Mouse (Mus musculus) MEL (cell line): ENCODE results near the gene Unc119b. TPM values are rescaled to one million over a fixed set of nuclear protein-coding genes. Genes with fewer than 3 reads are reported as not detected.

Source experiments
- DNase-seq: peaks from one replicate; pipeline ENCODE4 v3.0.0; 2011; ENCODE audit warnings: low read depth, low spot score
- H3K27ac ChIP-seq: 2 replicates; pipeline ENCODE4 v1.5.1; 2012; ENCODE audit warnings: low read depth, mild to moderate bottlenecking, control low read depth, low read length, moderate library complexity; ENCODE audit not compliant: control insufficient read depth
- H3K27me3 ChIP-seq, 2 experiments: fragments of 150-350 bp in 1 of 2; sonication (generic) in 1 of 2; 2 replicates each; pipeline ENCODE4 v1.6.1; 2012; ENCODE audit warnings: low read length in 2 of 2, mild to moderate bottlenecking in 2 of 2, improper control_type of control experiment in 1 of 2, moderate library complexity in 1 of 2; ENCODE audit not compliant: insufficient read depth in 2 of 2, control insufficient read depth in 1 of 2
- H3K36me3 ChIP-seq, 2 experiments: 2 replicates each; pipeline ENCODE4 v1.6.1; 2012 to 2014; ENCODE audit warnings: low read length in 2 of 2, improper control_type of control experiment in 1 of 2, inconsistent platforms in 1 of 2, mild to moderate bottlenecking in 1 of 2; ENCODE audit not compliant: insufficient read depth in 2 of 2, control insufficient read depth in 1 of 2
- H3K4me1 ChIP-seq, 2 experiments: fragments of 150-350 bp in 1 of 2; sonication (generic) in 1 of 2; 2 replicates each; pipeline ENCODE4 v1.6.1; 2012; ENCODE audit warnings: low read length in 2 of 2, improper control_type of control experiment in 1 of 2, mild to moderate bottlenecking in 1 of 2; ENCODE audit not compliant: insufficient read depth in 2 of 2, control insufficient read depth in 1 of 2
- H3K4me3 ChIP-seq, 2 experiments: fragments of 150-350 bp in 1 of 2; sonication (generic) in 1 of 2; 2 replicates each; pipeline ENCODE4 v1.5.1; 2012; ENCODE audit warnings: low read depth in 2 of 2, low read length in 2 of 2, mild to moderate bottlenecking in 2 of 2, moderate library complexity in 2 of 2, control low read depth in 1 of 2, improper control_type of control experiment in 1 of 2; ENCODE audit not compliant: control insufficient read depth in 1 of 2, insufficient read depth in 1 of 2
- H3K79me2 ChIP-seq: 2 replicates; pipeline ENCODE4 v1.6.1; 2012; ENCODE audit warnings: mild to moderate bottlenecking, low read length, moderate library complexity; ENCODE audit not compliant: control insufficient read depth, poor library complexity, insufficient read depth
- H3K9ac ChIP-seq: 2 replicates; pipeline ENCODE4 v1.6.1; 2012; ENCODE audit warnings: low read depth, mild to moderate bottlenecking, control low read depth, low read length, moderate library complexity; ENCODE audit not compliant: control insufficient read depth, poor library complexity, severe bottlenecking
- H3K9me3 ChIP-seq: fragments of 150-350 bp; sonication (generic); replicated peaks from 2 replicates; pipeline ENCODE4 v1.6.1; 2012; ENCODE audit warnings: mild to moderate bottlenecking, low read length, improper control_type of control experiment, moderate library complexity; ENCODE audit not compliant: insufficient read depth
- BHLHE40 ChIP-seq: IDR thresholded peaks from 2 replicates; pipeline ENCODE4 v1.6.1; 2012; ENCODE audit warnings: low read depth, mild to moderate bottlenecking, inconsistent platforms, low read length, improper control_type of control experiment, borderline replicate concordance
- CHD2 ChIP-seq: IDR thresholded peaks from 2 replicates; pipeline ENCODE4 v1.6.1; 2011; ENCODE audit warnings: low read length, improper control_type of control experiment
- ELF1 ChIP-seq: IDR thresholded peaks from 2 replicates; pipeline ENCODE4 v1.6.1; 2014; ENCODE audit warnings: low read depth, mild to moderate bottlenecking, inconsistent platforms, low read length, improper control_type of control experiment, moderate library complexity
- EP300 ChIP-seq, 2 experiments: IDR thresholded peaks; 2 replicates each; pipeline ENCODE4 v1.6.1; 2011; ENCODE audit warnings: improper control_type of control experiment in 2 of 2, low read length in 2 of 2, low read depth in 1 of 2, mild to moderate bottlenecking in 1 of 2
- ETS1 ChIP-seq: IDR thresholded peaks from 2 replicates; pipeline ENCODE4 v1.6.1; 2012; ENCODE audit warnings: low read depth, mild to moderate bottlenecking, inconsistent platforms, low read length, improper control_type of control experiment, moderate library complexity
- JUND ChIP-seq: IDR thresholded peaks from 2 replicates; pipeline ENCODE4 v1.6.1; 2011; ENCODE audit warnings: low read depth, mild to moderate bottlenecking, improper control_type of control experiment, low read length
- KAT2A ChIP-seq: conservative IDR thresholded peaks from 2 replicates; pipeline ENCODE4 v1.6.1; 2012; ENCODE audit warnings: low read depth, low read length, improper control_type of control experiment, inconsistent platforms
- MEF2A ChIP-seq: IDR thresholded peaks from 2 replicates; pipeline ENCODE4 v1.6.1; 2014; ENCODE audit warnings: low read depth, mild to moderate bottlenecking, inconsistent platforms, low read length, improper control_type of control experiment; ENCODE audit not compliant: poor library complexity, insufficient replicate concordance, severe bottlenecking; ENCODE audit errors: extremely low read depth
- NELFE ChIP-seq: IDR thresholded peaks from 2 replicates; pipeline ENCODE4 v1.6.1; 2011; ENCODE audit warnings: low read depth, low read length, improper control_type of control experiment
- POLR2A ChIP-seq, 2 experiments: IDR thresholded peaks; 2 replicates each; pipeline ENCODE4 v1.6.1; 2011 to 2012; ENCODE audit warnings: low read length in 2 of 2, mild to moderate bottlenecking in 2 of 2, control low read depth in 1 of 2, improper control_type of control experiment in 1 of 2, low read depth in 1 of 2, moderate library complexity in 1 of 2; ENCODE audit not compliant: control insufficient read depth in 1 of 2, insufficient read depth in 1 of 2, poor library complexity in 1 of 2
- POLR2AphosphoS2 ChIP-seq: IDR thresholded peaks from 2 replicates; pipeline ENCODE4 v1.6.1; 2011; ENCODE audit warnings: low read length, improper control_type of control experiment
- POLR2AphosphoS5 ChIP-seq: IDR thresholded peaks from 2 replicates; pipeline ENCODE4 v1.6.1; 2012; ENCODE audit warnings: low read depth, borderline replicate concordance, mild to moderate bottlenecking, inconsistent platforms, low read length, moderate library complexity, mixed read lengths
- RCOR1 ChIP-seq: IDR thresholded peaks from 2 replicates; pipeline ENCODE4 v1.6.1; 2012; ENCODE audit warnings: low read depth, mild to moderate bottlenecking, inconsistent platforms, low read length, improper control_type of control experiment
- SIN3A ChIP-seq: IDR thresholded peaks from 2 replicates; pipeline ENCODE4 v1.6.1; 2012; ENCODE audit warnings: low read length, improper control_type of control experiment, inconsistent platforms
- SMC3 ChIP-seq: IDR thresholded peaks from 2 replicates; pipeline ENCODE4 v1.6.1; 2011; ENCODE audit warnings: low read depth, low read length, improper control_type of control experiment
- TBP ChIP-seq: IDR thresholded peaks from 2 replicates; pipeline ENCODE4 v1.8.0; 2011; ENCODE audit warnings: low read depth, low read length, improper control_type of control experiment
- TCF12 ChIP-seq: IDR thresholded peaks from 2 replicates; pipeline ENCODE4 v1.6.1; 2014; ENCODE audit warnings: low read depth, mild to moderate bottlenecking, inconsistent platforms, low read length, improper control_type of control experiment, moderate library complexity
- ZMIZ1 ChIP-seq: IDR thresholded peaks from 2 replicates; pipeline ENCODE4 v1.6.1; 2012; ENCODE audit warnings: low read depth, mild to moderate bottlenecking, inconsistent platforms, low read length, improper control_type of control experiment, moderate library complexity
- polyA plus RNA-seq, 2 experiments: library from polyadenylated mRNA; stranded (reverse) in 1 of 2; unstranded in 1 of 2; fragments of >175 nt in 1 of 2; fragments of >200 nt in 1 of 2; gene quantifications; 2 replicates each; pipeline versions ENCODE4 v1.2.1 to v1.2.4; 2012; ENCODE audit warnings: low replicate concordance in 2 of 2, low read depth in 1 of 2; ENCODE audit not compliant: insufficient read length in 2 of 2, insufficient read depth in 1 of 2, missing spikeins in 1 of 2
- total RNA-seq: library from RNA; depleted of rRNA; stranded (reverse); fragments of 300-350 nt; gene quantifications from 2 replicates; pipeline ENCODE4 v1.2.3, GENCODE M21; 2012

Unc119b gene
- total and polyA plus RNA-seq, 3 experiments, result 18.6 to 25.7 TPM; not detected in 1

- TF ChIP-seq SIN3A, result no peak
- TF ChIP-seq CHD2, result no peak
- TF ChIP-seq MEF2A, result no peak
- TF ChIP-seq POLR2AphosphoS2, result no peak
- TF ChIP-seq EP300 (IDR thresholded peaks at IDR 0.05; ENCODE audit: low read depth in 1 of 2, low read length in 2 of 2), result no peak
- TF ChIP-seq KAT2A, result no peak
- TF ChIP-seq NELFE, result no peak
- TF ChIP-seq ZMIZ1, result no peak
- TF ChIP-seq SMC3, result no peak
- Histone ChIP-seq H3K27me3 (no peaks in the 10 kb centered on the region), H3K27ac (no peak overlapping the region), H3K9me3 (no peaks in the 10 kb centered on the region), H3K9ac (no peak overlapping the region), H3K4me3 (no peak overlapping the region), H3K36me3 (peaks cover 0 to 24% of the 10 kb centered on the region in 2 experiments; a peak in 2 of 4 replicates), H3K79me2 (peaks cover 2% of the 10 kb centered on the region), H3K4me1 (no peaks in the 10 kb centered on the region)
- no peak for DNase-seq
Measured at GRCm38 (mm10) chr5:115146747-115147130, 12.0 kb upstream of the Unc119b start.

GRCm38 (mm10) chr5:115145976-115146746 is 11.4 kb upstream of the Unc119b start:
- Histone ChIP-seq H3K9me3 (no peaks in the 10 kb centered on the region), H3K4me1 (no peaks in the 10 kb centered on the region), H3K4me3 (no peak overlapping the region), H3K36me3 (peaks cover 0 to 24% of the 10 kb centered on the region in 2 experiments; a peak in 2 of 4 replicates), H3K9ac (no peak overlapping the region), H3K27me3 (no peaks in the 10 kb centered on the region), H3K79me2 (no peaks in the 10 kb centered on the region)
- no peak for DNase-seq
- no peak for TF ChIP-seq BHLHE40
- 0 out of 4 replicates have a peak, but pooled peaks of 1 of the 2 experiments have one; percentile 26 for TF ChIP-seq POLR2A (IDR thresholded peaks at IDR 0.05; ENCODE audit: control insufficient read depth in 1 of 2, insufficient read depth in 1 of 2, low read depth in 1 of 2, low read length in 2 of 2, poor library complexity in 1 of 2)
- TF ChIP-seq, all 39 proteins: peak for 1
- H3K27ac ChIP-seq, result no peak overlapping the region

- no peak overlapping the region for H3K9ac ChIP-seq
- no peak for DNase-seq
- no peak overlapping the region for H3K27ac ChIP-seq
- H3K36me3 ChIP-seq, result peaks cover 0 to 18% of the 10 kb centered on the region in 2 experiments; a peak in 2 of 4 replicates
- H3K9me3 ChIP-seq, result no peaks in the 10 kb centered on the region
- no peaks in the 10 kb centered on the region for H3K79me2 ChIP-seq
- H3K27me3 ChIP-seq, result no peaks in the 10 kb centered on the region
- no peak overlapping the region for H3K4me3 ChIP-seq
- TF ChIP-seq MEF2A (no peak), RCOR1 (no peak), ETS1 (no peak), ELF1 (no peak), TBP (no peak), POLR2AphosphoS5 (no peak), TCF12 (no peak), JUND (no peak), SIN3A (no peak)
- TF ChIP-seq, all 39 proteins: peak for 0
- no peaks in the 10 kb centered on the region for H3K4me1 ChIP-seq
Measured at GRCm38 (mm10) chr5:115145253-115145968, 10.6 kb upstream of the Unc119b start.
